Mouse (Mus musculus) intestine, embryonic 14.5 days (tissue): Measurements from ENCODE around the gene Stard3. TPM values are rescaled to one million over a fixed set of nuclear protein-coding genes. Genes with fewer than 3 reads are reported as not detected.

ENCODE experiments used
- ATAC-seq: fragments of 200-750 bp; cut with Nextera tagmentation; replicated peaks from 2 replicates; pipeline ENCODE4 v1.8.0; 2017; ENCODE audit warnings: low read depth, moderate number of reproducible peaks, moderate TSS enrichment, moderate library complexity; ENCODE audit not compliant: low FRiP score, low TSS enrichment
- DNase-seq: peaks from one replicate; pipeline ENCODE4 v3.0.0-alpha.2; 2018; ENCODE audit warnings: low spot score
- H3K27ac ChIP-seq: fragments of 300-500 bp; sonication (generic); 2 replicates; pipeline ENCODE4 v1.5.1; 2014; ENCODE audit warnings: low read depth, mild to moderate bottlenecking, control low read depth
- H3K27me3 ChIP-seq: fragments of 300-500 bp; sonication (generic); replicated peaks from 2 replicates; pipeline ENCODE4 v1.6.1; 2014; ENCODE audit warnings: low read length, control low read depth; ENCODE audit not compliant: control insufficient read depth, insufficient read depth
- H3K36me3 ChIP-seq: fragments of 300-500 bp; sonication (generic); 2 replicates; pipeline ENCODE4 v1.6.1; 2014; ENCODE audit warnings: low read length, control low read depth; ENCODE audit not compliant: control insufficient read depth, insufficient read depth
- H3K4me1 ChIP-seq: fragments of 300-500 bp; sonication (generic); replicated peaks from 2 replicates; pipeline ENCODE4 v1.6.1; 2014; ENCODE audit warnings: low read length, control low read depth, mixed read lengths; ENCODE audit not compliant: control insufficient read depth, insufficient read depth
- H3K4me2 ChIP-seq: fragments of 300-500 bp; sonication (generic); 2 replicates; pipeline ENCODE4 v1.6.1; 2014; ENCODE audit warnings: low read length
- H3K4me3 ChIP-seq: fragments of 300-500 bp; sonication (generic); 2 replicates; pipeline ENCODE4 v1.5.1; 2014; ENCODE audit warnings: low read depth, low read length, control low read depth, mixed read lengths
- H3K9ac ChIP-seq: fragments of 300-500 bp; sonication (generic); 2 replicates; pipeline ENCODE4 v1.6.1; 2014; ENCODE audit warnings: mild to moderate bottlenecking, low read length
- H3K9me3 ChIP-seq: fragments of 300-500 bp; sonication (generic); 2 replicates; pipeline ENCODE4 v1.6.1; 2016; ENCODE audit warnings: low read length, control low read depth; ENCODE audit not compliant: control insufficient read depth
- WGBS: fragments of 180-500 bp; shearing (Covaris S2); extraction: QIAGEN DNeasy Blood & Tissue Kit; methylation state at CpG from one replicate; pipeline ENCODE4 v1.1.7; 2014; 5-methylcytosine and 5-hydroxymethylcytosine counted together
- polyA plus RNA-seq: library from polyadenylated mRNA; unstranded; fragments of >200 nt; fragmentation: Nextera tagmentation; extraction: Ambion mirVana; gene quantifications from 2 replicates; pipeline ENCODE4 v1.2.1, GENCODE M21; 2014

The Stard3 gene
- polyA plus RNA-seq, 1 experiment from 2014 or later: 40.5 TPM

GRCm38 (mm10) chr11:98370588-98370987, 12.4 kb downstream of the Stard3 start:
- H3K4me2 ChIP-seq: no peak overlapping the region
- no peak overlapping the region for H3K9ac ChIP-seq
- peaks cover 9% of the 10 kb centered on the region; the same call in 1 of the 2 replicates for H3K4me1 ChIP-seq
- no peak overlapping the region for H3K27ac ChIP-seq
- ATAC-seq: no peak
- no peaks in the 10 kb centered on the region for H3K27me3 ChIP-seq
- peaks cover 17% of the 10 kb centered on the region for H3K36me3 ChIP-seq
- WGBS: 92% methylated on average over 2 of the region's 2 CpGs
- DNase-seq: no peak
- no peak overlapping the region for H3K4me3 ChIP-seq
- H3K9me3 ChIP-seq: no peaks in the 10 kb centered on the region

GRCm38 (mm10) chr11:98371556-98372240, 13.5 kb downstream of the Stard3 start:
- Histone ChIP-seq H3K27ac (no peak overlapping the region), H3K36me3 (peaks cover 28% of the 10 kb centered on the region), H3K27me3 (no peaks in the 10 kb centered on the region), H3K4me3 (no peak overlapping the region), H3K4me1 (peaks cover 9% of the 10 kb centered on the region; the same call in 1 of the 2 replicates), H3K9me3 (no peaks in the 10 kb centered on the region), H3K9ac (no peak overlapping the region), H3K4me2 (no peak overlapping the region)
- peak; percentile 56; the same call in 1 of the 2 replicates for ATAC-seq
- WGBS: 51% methylated on average over 10 of the region's 10 CpGs
- no peak for DNase-seq

DNA sequence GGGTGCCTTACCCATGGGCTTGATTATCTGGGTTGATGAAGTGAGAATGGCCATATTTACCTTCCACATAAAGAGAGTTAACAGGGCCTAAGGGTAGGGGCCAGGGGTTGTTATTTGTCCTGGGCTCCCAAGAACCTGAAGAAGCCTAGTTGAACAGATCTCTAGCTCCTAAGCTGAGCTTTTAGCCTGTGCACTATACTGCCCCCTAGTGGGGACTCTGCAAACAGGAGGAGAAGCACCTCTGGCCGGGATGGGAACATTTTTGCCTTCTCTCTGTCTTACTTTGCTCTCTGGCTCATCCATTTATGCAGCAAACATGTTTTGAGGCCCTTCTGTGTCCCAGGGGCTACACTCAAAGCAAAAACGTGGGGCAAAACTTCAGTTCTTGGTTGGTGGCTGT, 14.2 kb downstream of the Stard3 start:
- WGBS: 11% methylated on average over 2 of the region's 2 CpGs
- Histone ChIP-seq H3K27me3 (no peaks in the 10 kb centered on the region), H3K36me3 (peaks cover 35% of the 10 kb centered on the region), H3K9me3 (no peaks in the 10 kb centered on the region), H3K4me1 (peaks cover 9% of the 10 kb centered on the region; the same call in 1 of the 2 replicates), H3K9ac (no peak overlapping the region), H3K4me2 (no peak overlapping the region), H3K27ac (no peak overlapping the region), H3K4me3 (no peak overlapping the region)
- DNase-seq (peak; percentile 80), ATAC-seq (no peak)

DNA sequence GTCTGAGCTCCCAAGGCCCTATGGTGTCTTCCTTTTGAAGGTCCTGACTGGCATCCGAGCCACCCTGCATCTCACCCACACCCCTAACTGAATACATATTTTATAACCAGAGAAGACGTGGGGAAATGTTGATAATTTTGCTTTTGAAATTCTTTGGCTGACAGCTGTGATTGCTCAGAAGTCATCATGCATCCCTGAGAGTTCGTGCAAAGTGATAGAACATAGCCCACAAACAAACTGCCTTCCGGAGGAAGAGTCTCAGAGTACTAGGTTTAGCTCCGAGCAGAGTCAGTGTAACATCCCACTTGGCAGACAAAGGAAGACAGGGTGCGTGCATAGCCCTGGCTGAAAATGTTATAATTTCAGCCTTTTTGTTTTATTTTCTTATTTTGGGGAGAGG, 15.1 kb downstream of the Stard3 start:
- DNase-seq (no peak), ATAC-seq (no peak)
- Histone ChIP-seq H3K36me3 (peaks cover 43% of the 10 kb centered on the region), H3K4me3 (no peak overlapping the region), H3K4me1 (peaks cover 9% of the 10 kb centered on the region; the same call in 1 of the 2 replicates), H3K27ac (no peak overlapping the region), H3K27me3 (no peaks in the 10 kb centered on the region), H3K9ac (no peak overlapping the region), H3K4me2 (no peak overlapping the region), H3K9me3 (no peaks in the 10 kb centered on the region)
- 87% methylated on average over 6 of the region's 6 CpGs for WGBS

DNA sequence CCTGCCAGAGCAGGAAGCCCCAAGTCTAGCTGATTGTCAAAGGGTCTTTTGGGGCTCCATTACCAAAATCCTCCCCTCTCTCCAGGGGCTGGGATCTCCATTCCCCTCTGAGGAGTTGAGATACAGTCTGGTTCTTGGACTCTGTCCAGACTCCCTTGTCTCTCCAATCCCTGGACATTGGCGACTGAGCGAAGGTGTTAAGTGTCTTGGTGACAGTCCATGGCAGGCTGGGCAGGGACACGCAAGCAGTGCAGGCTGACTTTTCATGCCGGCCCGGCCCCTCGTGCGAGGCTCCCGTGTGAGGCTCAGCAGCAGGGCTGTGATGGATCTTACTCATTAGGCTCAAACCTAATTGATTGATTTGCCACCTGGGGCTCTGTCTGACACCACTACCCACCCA, 16.1 kb downstream of the Stard3 start:
- H3K9ac ChIP-seq: no peak overlapping the region
- H3K27ac ChIP-seq: no peak overlapping the region
- no peaks in the 10 kb centered on the region for H3K27me3 ChIP-seq
- WGBS: 87% methylated on average over 8 of the region's 8 CpGs
- peaks cover 53% of the 10 kb centered on the region for H3K36me3 ChIP-seq
- H3K9me3 ChIP-seq: no peaks in the 10 kb centered on the region
- H3K4me1 ChIP-seq: peaks cover 9% of the 10 kb centered on the region; the same call in 1 of the 2 replicates
- no peak overlapping the region for H3K4me3 ChIP-seq
- no peak for DNase-seq
- H3K4me2 ChIP-seq: no peak overlapping the region
- no peak for ATAC-seq

DNA sequence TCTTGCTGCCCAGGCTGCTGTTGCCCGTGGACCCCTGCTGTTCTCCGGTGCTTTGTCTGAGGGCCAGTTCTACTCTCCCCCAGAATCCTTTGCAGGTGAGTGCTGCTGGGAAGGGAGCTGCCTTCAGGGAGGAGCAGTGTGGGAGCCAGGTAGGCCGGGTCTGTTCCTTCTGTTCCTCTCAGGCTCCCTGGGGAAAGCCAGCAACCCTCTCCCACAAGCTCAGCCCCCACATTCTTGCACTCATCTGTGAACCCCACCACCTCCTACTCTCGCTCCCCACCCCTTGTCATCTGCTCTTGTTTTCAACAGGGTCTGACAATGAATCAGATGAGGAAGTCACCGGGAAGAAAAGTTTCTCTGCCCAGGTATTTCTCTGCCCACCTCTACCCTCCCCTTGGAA, 18.6 kb downstream of the Stard3 start:
- no peak for DNase-seq
- no peak for ATAC-seq
- H3K27ac ChIP-seq: no peak overlapping the region
- H3K4me1 ChIP-seq: 0 out of 2 replicates have a peak, but pooled peaks cover 4% of the 10 kb centered on the region
- no peaks in the 10 kb centered on the region for H3K27me3 ChIP-seq
- 70% methylated on average over 5 of the region's 5 CpGs for WGBS
- H3K9me3 ChIP-seq: no peaks in the 10 kb centered on the region
- peaks cover 70% of the 10 kb centered on the region for H3K36me3 ChIP-seq
- H3K9ac ChIP-seq: no peak overlapping the region
- no peak overlapping the region for H3K4me2 ChIP-seq
- H3K4me3 ChIP-seq: no peak overlapping the region

- no peak overlapping the region for H3K27ac ChIP-seq
- ATAC-seq (no peak), DNase-seq (no peak)
- no peak overlapping the region for H3K4me2 ChIP-seq
- no peak overlapping the region for H3K9ac ChIP-seq
- H3K36me3 ChIP-seq: peaks cover 70% of the 10 kb centered on the region
- no peaks in the 10 kb centered on the region for H3K4me1 ChIP-seq
- H3K9me3 ChIP-seq: no peaks in the 10 kb centered on the region
- H3K4me3 ChIP-seq: no peak overlapping the region
- 82% methylated on average over 11 of the region's 11 CpGs for WGBS
- H3K27me3 ChIP-seq: no peaks in the 10 kb centered on the region
These were observed 19.6 kb downstream of the Stard3 start for GRCm38 (mm10) chr11:98377787-98378186.

DNA sequence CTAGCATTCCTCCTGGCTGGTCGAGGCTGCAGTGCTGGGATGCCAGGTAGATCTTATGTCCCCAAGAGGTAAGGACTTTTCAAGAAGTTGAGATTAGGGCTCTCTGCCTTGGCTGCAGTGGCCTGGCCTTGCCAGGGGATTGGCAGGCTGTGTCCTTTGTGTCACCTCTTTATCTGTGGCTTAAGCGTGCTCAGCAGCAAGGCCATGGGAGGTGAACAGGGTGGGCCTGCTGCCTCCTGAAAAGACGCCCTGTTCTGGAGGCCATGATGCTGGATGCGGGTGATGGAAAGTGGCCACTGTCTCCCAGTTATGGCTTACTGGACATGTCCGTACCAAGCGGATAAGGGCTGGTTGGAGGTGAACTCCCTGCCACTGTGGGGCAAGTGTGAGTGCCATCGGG, 21.2 kb downstream of the Stard3 start:
- no peak for DNase-seq
- H3K4me3 ChIP-seq: no peak overlapping the region
- no peak for ATAC-seq
- peaks cover 65% of the 10 kb centered on the region for H3K36me3 ChIP-seq
- H3K27me3 ChIP-seq: no peaks in the 10 kb centered on the region
- H3K4me2 ChIP-seq: no peak overlapping the region
- no peaks in the 10 kb centered on the region for H3K9me3 ChIP-seq
- H3K27ac ChIP-seq: no peak overlapping the region
- WGBS: 80% methylated on average over 7 of the region's 7 CpGs
- no peak overlapping the region for H3K9ac ChIP-seq
- no peaks in the 10 kb centered on the region for H3K4me1 ChIP-seq

- H3K27me3 ChIP-seq: peaks cover under 1% of the 10 kb centered on the region; the same call in 1 of the 2 replicates
- H3K4me2 ChIP-seq: no peak overlapping the region
- 80% methylated on average over 6 of the region's 6 CpGs for WGBS
- H3K36me3 ChIP-seq: peaks cover 58% of the 10 kb centered on the region
- no peaks in the 10 kb centered on the region for H3K4me1 ChIP-seq
- DNase-seq: no peak
- H3K9me3 ChIP-seq: no peaks in the 10 kb centered on the region
- no peak overlapping the region for H3K27ac ChIP-seq
- H3K4me3 ChIP-seq: no peak overlapping the region
- no peak for ATAC-seq
- no peak overlapping the region for H3K9ac ChIP-seq
These were observed 21.9 kb downstream of the Stard3 start for GRCm38 (mm10) chr11:98380106-98380505.
